Mouse (Mus musculus): ENCODE data around the gene Rccd1.
"Not testable (repeated sequence)": the region's sequence is repeated elsewhere in the genome, so short reads cannot be mapped to it uniquely, and the experiment has no call there.

The Rccd1 gene

GRCm38 (mm10) chr7:80346173-80346572 lies 21.9 kb upstream of the Rccd1 start:
- DNase-seq (ENCODE audit: low read depth in 2 of 2, low spot score in 2 of 2) = no peak

- no peak for DNase-seq (ENCODE audit: low read depth in 2 of 2, low spot score in 2 of 2)
Measured at GRCm38 (mm10) chr7:80343270-80344018, 19.2 kb upstream of the Rccd1 start.

- DNase-seq (ENCODE audit: low read depth in 2 of 2, low spot score in 2 of 2) = peak; percentile 89 to 95
Measured at GRCm38 (mm10) chr7:80342858-80343257, 18.6 kb upstream of the Rccd1 start, which contains the start of gene Hddc3. Gene Hddc3, plus strand, starts transcription at chr7:80343104.

GRCm38 (mm10) chr7:80341793-80342192 lies 17.5 kb upstream of the Rccd1 start:
- no peak for DNase-seq (ENCODE audit: low read depth in 2 of 2, low spot score in 2 of 2)

GRCm38 (mm10) chr7:80340793-80341192 lies 16.5 kb upstream of the Rccd1 start, which contains the start of gene Unc45a:
Gene Unc45a, minus strand, starts transcription at chr7:80341005.
- peak; percentile 57 to 74 for DNase-seq (ENCODE audit: low read depth in 2 of 2, low spot score in 2 of 2)

- peak; percentile 96 to 97 for DNase-seq (ENCODE audit: low read depth in 2 of 2, low spot score in 2 of 2)
Measured at GRCm38 (mm10) chr7:80339793-80340628, 15.8 kb upstream of the Rccd1 start.

- peak in 1 of 2 experiments; percentile 12 for DNase-seq (ENCODE audit: low read depth in 2 of 2, low spot score in 2 of 2)
Measured at GRCm38 (mm10) chr7:80339371-80339770, 15.1 kb upstream of the Rccd1 start.

- DNase-seq (ENCODE audit: low read depth in 2 of 2, low spot score in 2 of 2) = no peak
Measured at GRCm38 (mm10) chr7:80336932-80337331, 12.7 kb upstream of the Rccd1 start.

GRCm38 (mm10) chr7:80334848-80335247 lies 10.6 kb upstream of the Rccd1 start:
- DNase-seq (ENCODE audit: low read depth in 2 of 2, low spot score in 2 of 2) = no peak

GRCm38 (mm10) chr7:80331433-80331832 lies 7.2 kb upstream of the Rccd1 start:
- no peak for DNase-seq (ENCODE audit: low read depth in 2 of 2, low spot score in 2 of 2)

GRCm38 (mm10) chr7:80330278-80330677 lies 6.0 kb upstream of the Rccd1 start:
- no peak for DNase-seq (ENCODE audit: low read depth in 2 of 2, low spot score in 2 of 2)

GRCm38 (mm10) chr7:80326076-80326475 lies 1.8 kb upstream of the Rccd1 start:
- no peak for DNase-seq (ENCODE audit: low read depth in 2 of 2, low spot score in 2 of 2)

GRCm38 (mm10) chr7:80325292-80325868 lies 1.1 kb upstream of the Rccd1 start:
- DNase-seq (ENCODE audit: low read depth in 2 of 2, low spot score in 2 of 2) = no peak

- DNase-seq (ENCODE audit: low read depth in 2 of 2, low spot score in 2 of 2) = not testable (repeated sequence)
Measured at GRCm38 (mm10) chr7:80324816-80325119, 514 bp upstream of the Rccd1 start.

- no peak for DNase-seq (ENCODE audit: low read depth in 2 of 2, low spot score in 2 of 2)
Measured at GRCm38 (mm10) chr7:80323336-80323735, 918 bp downstream of the Rccd1 start.

GRCm38 (mm10) chr7:80319846-80320496 lies 4.3 kb downstream of the Rccd1 start:
- no peak for DNase-seq (ENCODE audit: low read depth in 2 of 2, low spot score in 2 of 2)

- DNase-seq (ENCODE audit: low read depth in 2 of 2, low spot score in 2 of 2) = no peak
Measured at GRCm38 (mm10) chr7:80318670-80319069, 5.6 kb downstream of the Rccd1 start.

GRCm38 (mm10) chr7:80317439-80318115 lies 6.7 kb downstream of the Rccd1 start:
- DNase-seq (ENCODE audit: low read depth in 2 of 2, low spot score in 2 of 2) = no peak

GRCm38 (mm10) chr7:80315733-80316132 lies 8.5 kb downstream of the Rccd1 start:
- DNase-seq (ENCODE audit: low read depth in 2 of 2, low spot score in 2 of 2) = no peak

- no peak for DNase-seq (ENCODE audit: low read depth in 2 of 2, low spot score in 2 of 2)
Measured at GRCm38 (mm10) chr7:80310771-80311170, 13.5 kb downstream of the Rccd1 start.

- no peak for DNase-seq (ENCODE audit: low read depth in 2 of 2, low spot score in 2 of 2)
Measured at GRCm38 (mm10) chr7:80307766-80308165, 16.5 kb downstream of the Rccd1 start.
